Mouse (Mus musculus): ENCODE measurements at regions not wholly inside any gene's neighbourhood (a gene's known extent, or its start where the extent isn't known, plus 50 kb on each side); places are given as distances from the start of the nearest gene placed in this dataset.

GRCm38 (mm10) chr10:96752531-96752930 is 135.7 kb downstream of the Btg1 start:
- H3K9ac ChIP-seq: no peak overlapping the region
- H3K9me3 ChIP-seq (replicated peaks): no peaks in the 10 kb centered on the region
- no peak overlapping the region for H3K4me3 ChIP-seq
- H3K4me1 ChIP-seq (replicated peaks): peaks cover 58% of the 10 kb centered on the region
- ATAC-seq (ENCODE audit: insufficient number of reproducible peaks, low FRiP score): no peak
- no peak overlapping the region for H3K4me2 ChIP-seq
- no peaks in the 10 kb centered on the region for H3K36me3 ChIP-seq
- no peaks in the 10 kb centered on the region for H3K27me3 ChIP-seq (replicated peaks)
- peak overlapping the region; percentile 74; the same call in 1 of the 2 replicates for H3K27ac ChIP-seq (ENCODE audit: poor library complexity, severe bottlenecking)
- 81% methylated on average over 5 of the region's 5 CpGs for WGBS

GRCm38 (mm10) chr10:96753521-96753920 is 136.7 kb downstream of the Btg1 start:
- H3K4me1 ChIP-seq (replicated peaks): peaks cover 58% of the 10 kb centered on the region
- no peak overlapping the region for H3K4me2 ChIP-seq
- 22% methylated on average over 1 of the region's 1 CpGs for WGBS
- no peaks in the 10 kb centered on the region for H3K27me3 ChIP-seq (replicated peaks)
- H3K36me3 ChIP-seq: no peaks in the 10 kb centered on the region
- H3K4me3 ChIP-seq: no peak overlapping the region
- 0 out of 2 replicates have a peak, but pooled peaks have one; percentile 43 for ATAC-seq (ENCODE audit: insufficient number of reproducible peaks, low FRiP score)
- H3K9me3 ChIP-seq (replicated peaks): no peaks in the 10 kb centered on the region
- peak overlapping the region; percentile 84 for H3K27ac ChIP-seq (ENCODE audit: poor library complexity, severe bottlenecking)
- no peak overlapping the region for H3K9ac ChIP-seq

- Histone ChIP-seq H3K36me3 (no peaks in the 10 kb centered on the region), H3K9me3 (replicated peaks) (no peaks in the 10 kb centered on the region), H3K9ac (no peak overlapping the region), H3K27ac (ENCODE audit: poor library complexity, severe bottlenecking) (peak overlapping the region; percentile 66; the same call in 1 of the 2 replicates), H3K27me3 (replicated peaks) (no peaks in the 10 kb centered on the region), H3K4me3 (no peak overlapping the region), H3K4me1 (replicated peaks) (peaks cover 56% of the 10 kb centered on the region), H3K4me2 (no peak overlapping the region)
- WGBS: 25% methylated on average over 8 of the region's 8 CpGs
- no peak for ATAC-seq (ENCODE audit: insufficient number of reproducible peaks, low FRiP score)
These were observed 138.9 kb downstream of the Btg1 start for GRCm38 (mm10) chr10:96755674-96756073.

GRCm38 (mm10) chr10:96756355-96757084 is 139.7 kb downstream of the Btg1 start:
- Histone ChIP-seq H3K27me3 (replicated peaks) (no peaks in the 10 kb centered on the region), H3K36me3 (no peaks in the 10 kb centered on the region), H3K4me2 (no peak overlapping the region), H3K9me3 (replicated peaks) (no peaks in the 10 kb centered on the region), H3K9ac (no peak overlapping the region), H3K27ac (ENCODE audit: poor library complexity, severe bottlenecking) (peak overlapping the region; percentile 75; the same call in 1 of the 2 replicates), H3K4me1 (replicated peaks) (peaks cover 52% of the 10 kb centered on the region), H3K4me3 (no peak overlapping the region)
- ATAC-seq (ENCODE audit: insufficient number of reproducible peaks, low FRiP score): peak; percentile 34; the same call in 1 of the 2 replicates
- 11% methylated on average over 5 of the region's 5 CpGs for WGBS

DNA sequence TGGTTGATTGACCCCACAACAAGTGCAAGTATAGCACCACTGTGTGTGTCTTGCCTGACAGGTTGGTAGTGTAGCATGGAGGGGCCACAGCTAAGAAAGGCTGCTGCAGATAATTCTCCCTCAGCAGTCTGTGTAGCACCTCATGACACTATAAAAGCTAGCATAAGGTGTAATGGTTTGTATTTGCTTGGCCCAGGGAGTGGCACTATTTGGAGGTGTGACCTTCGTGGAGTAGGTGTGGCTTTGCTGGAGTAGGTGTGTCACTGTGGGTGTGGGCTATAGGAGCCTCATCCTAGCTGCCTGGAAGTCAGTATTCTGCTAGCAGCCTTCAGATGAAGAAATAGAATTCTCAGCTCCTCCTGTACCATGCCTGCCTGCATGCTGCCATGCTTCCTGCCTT is 140.5 kb downstream of the Btg1 start:
- H3K27me3 ChIP-seq (replicated peaks): no peaks in the 10 kb centered on the region
- ATAC-seq (ENCODE audit: insufficient number of reproducible peaks, low FRiP score): no peak
- H3K36me3 ChIP-seq: no peaks in the 10 kb centered on the region
- H3K4me1 ChIP-seq (replicated peaks): peaks cover 45% of the 10 kb centered on the region
- H3K9ac ChIP-seq: no peak overlapping the region
- 78% methylated on average over 1 of the region's 1 CpGs for WGBS
- H3K4me2 ChIP-seq: no peak overlapping the region
- H3K27ac ChIP-seq (ENCODE audit: poor library complexity, severe bottlenecking): no peak overlapping the region
- H3K9me3 ChIP-seq (replicated peaks): no peaks in the 10 kb centered on the region
- H3K4me3 ChIP-seq: no peak overlapping the region

GRCm38 (mm10) chr10:96761601-96762000 is 144.8 kb downstream of the Btg1 start:
- Histone ChIP-seq H3K9me3 (replicated peaks) (no peaks in the 10 kb centered on the region), H3K36me3 (no peaks in the 10 kb centered on the region), H3K9ac (no peak overlapping the region), H3K27me3 (replicated peaks) (no peaks in the 10 kb centered on the region), H3K4me2 (no peak overlapping the region), H3K4me1 (replicated peaks) (peaks cover 7% of the 10 kb centered on the region), H3K27ac (ENCODE audit: poor library complexity, severe bottlenecking) (no peak overlapping the region), H3K4me3 (no peak overlapping the region)
- WGBS: 90% methylated on average over 8 of the region's 8 CpGs
- no peak for ATAC-seq (ENCODE audit: insufficient number of reproducible peaks, low FRiP score)

- Histone ChIP-seq H3K27me3 (replicated peaks) (no peaks in the 10 kb centered on the region), H3K4me2 (no peak overlapping the region), H3K27ac (ENCODE audit: poor library complexity, severe bottlenecking) (no peak overlapping the region), H3K9me3 (replicated peaks) (no peaks in the 10 kb centered on the region), H3K4me3 (no peak overlapping the region), H3K36me3 (no peaks in the 10 kb centered on the region), H3K9ac (no peak overlapping the region), H3K4me1 (replicated peaks) (no peaks in the 10 kb centered on the region; the same call in 1 of the 2 replicates)
- no peak for ATAC-seq (ENCODE audit: insufficient number of reproducible peaks, low FRiP score)
- WGBS: 89% methylated on average over 5 of the region's 5 CpGs
These were observed 148.8 kb downstream of the Btg1 start for GRCm38 (mm10) chr10:96765626-96766025.

- no peak for ATAC-seq (ENCODE audit: insufficient number of reproducible peaks, low FRiP score)
- no peaks in the 10 kb centered on the region for H3K27me3 ChIP-seq (replicated peaks)
- no peaks in the 10 kb centered on the region for H3K36me3 ChIP-seq
- H3K4me3 ChIP-seq: no peak overlapping the region
- H3K4me2 ChIP-seq: no peak overlapping the region
- no peak overlapping the region for H3K9ac ChIP-seq
- no peaks in the 10 kb centered on the region for H3K9me3 ChIP-seq (replicated peaks)
- WGBS: 88% methylated on average over 1 of the region's 1 CpGs
- no peak overlapping the region for H3K27ac ChIP-seq (ENCODE audit: poor library complexity, severe bottlenecking)
- no peaks in the 10 kb centered on the region for H3K4me1 ChIP-seq (replicated peaks)
These were observed 161.4 kb downstream of the Btg1 start for GRCm38 (mm10) chr10:96778220-96778619.

- H3K27ac ChIP-seq (ENCODE audit: poor library complexity, severe bottlenecking): no peak overlapping the region
- no peaks in the 10 kb centered on the region for H3K9me3 ChIP-seq (replicated peaks)
- H3K36me3 ChIP-seq: no peaks in the 10 kb centered on the region
- H3K9ac ChIP-seq: no peak overlapping the region
- no peak overlapping the region for H3K4me3 ChIP-seq
- no peaks in the 10 kb centered on the region for H3K27me3 ChIP-seq (replicated peaks)
- WGBS: 88% methylated on average over 5 of the region's 5 CpGs
- H3K4me2 ChIP-seq: no peak overlapping the region
- no peak for ATAC-seq (ENCODE audit: insufficient number of reproducible peaks, low FRiP score)
- H3K4me1 ChIP-seq (replicated peaks): no peaks in the 10 kb centered on the region
These were observed 167.2 kb downstream of the Btg1 start for GRCm38 (mm10) chr10:96783966-96784365.

DNA sequence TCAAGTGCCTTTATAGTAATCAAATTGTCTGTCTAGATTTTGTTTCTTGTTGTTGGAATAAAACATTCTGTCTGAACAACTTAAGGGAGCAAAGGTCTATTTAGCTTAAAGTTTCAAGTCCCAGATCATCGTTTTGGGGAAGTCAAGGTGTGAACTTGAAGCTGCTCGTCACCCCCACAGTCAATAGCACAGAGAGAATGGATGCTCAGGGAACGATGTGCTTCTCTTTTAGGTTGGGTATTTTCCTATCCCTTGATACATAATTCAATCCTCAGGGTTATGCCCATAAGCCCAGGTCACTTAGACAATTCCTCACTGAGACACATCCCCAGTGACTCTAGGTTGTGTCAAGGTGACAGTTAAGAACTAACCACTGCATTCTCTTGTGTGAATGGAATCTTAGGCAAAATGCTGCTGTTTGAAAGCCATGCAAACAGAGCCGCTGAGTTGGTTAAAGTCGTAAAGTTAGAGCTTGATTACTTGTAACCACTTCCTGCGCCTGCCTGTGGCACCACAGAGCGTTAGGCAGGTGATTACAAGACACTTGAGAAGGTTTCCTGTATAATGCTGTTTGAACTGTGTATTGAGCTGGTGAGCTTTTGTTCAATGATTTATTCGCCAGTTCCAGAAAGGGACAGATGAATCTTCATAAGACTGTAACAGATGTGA is 170.2 kb downstream of the Btg1 start:
- WGBS: 67% methylated on average over 8 of the region's 8 CpGs
- Histone ChIP-seq H3K4me3 (no peak overlapping the region), H3K4me1 (replicated peaks) (no peaks in the 10 kb centered on the region), H3K9me3 (replicated peaks) (no peaks in the 10 kb centered on the region), H3K9ac (no peak overlapping the region), H3K27me3 (replicated peaks) (no peaks in the 10 kb centered on the region), H3K36me3 (no peaks in the 10 kb centered on the region), H3K27ac (ENCODE audit: poor library complexity, severe bottlenecking) (no peak overlapping the region), H3K4me2 (no peak overlapping the region)
- no peak for ATAC-seq (ENCODE audit: insufficient number of reproducible peaks, low FRiP score)

DNA sequence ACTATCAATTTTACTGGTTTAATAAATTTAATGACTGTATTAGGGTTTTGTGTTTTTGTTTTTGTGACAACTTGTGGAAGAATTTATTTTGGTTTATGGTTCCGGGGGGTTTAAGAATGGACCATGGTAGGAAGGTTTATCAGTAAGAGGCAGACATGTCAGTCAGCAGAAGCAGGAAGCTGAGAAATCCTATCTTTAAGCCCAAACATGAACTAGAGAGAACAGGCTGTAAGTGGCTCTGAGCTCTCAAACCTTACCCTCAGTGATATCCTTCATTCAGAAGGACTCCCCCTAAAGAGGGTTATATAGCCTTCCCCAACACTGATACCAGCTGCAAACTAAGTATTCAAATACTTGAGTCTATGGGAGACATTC is 170.8 kb downstream of the Btg1 start:
- no peak for ATAC-seq (ENCODE audit: insufficient number of reproducible peaks, low FRiP score)
- 46% methylated on average over 1 of the region's 1 CpGs for WGBS
- no peaks in the 10 kb centered on the region for H3K9me3 ChIP-seq (replicated peaks)
- H3K4me3 ChIP-seq: no peak overlapping the region
- no peak overlapping the region for H3K4me2 ChIP-seq
- H3K36me3 ChIP-seq: no peaks in the 10 kb centered on the region
- no peak overlapping the region for H3K9ac ChIP-seq
- H3K27me3 ChIP-seq (replicated peaks): no peaks in the 10 kb centered on the region
- no peaks in the 10 kb centered on the region for H3K4me1 ChIP-seq (replicated peaks)
- no peak overlapping the region for H3K27ac ChIP-seq (ENCODE audit: poor library complexity, severe bottlenecking)

Data from heart, embryonic 12.5 days (tissue).